Mouse (Mus musculus): ENCODE results near the gene Srsf7.

- TF ChIP-seq CTCF (IDR thresholded peaks at IDR 0.05; ENCODE audit: extremely low read depth, insufficient read depth, insufficient read length, insufficient replicate concordance) (no peak), POLR2A (IDR thresholded peaks at IDR 0.05; ENCODE audit: low read depth, low read length) (no peak)
Observed at GRCm38 (mm10) chr17:80169792-80170191, 37.3 kb downstream of the Srsf7 start.

Data from spleen, adult 2 months (tissue).